Mouse (Mus musculus) hindbrain, embryonic 13.5 days (tissue): Measurements from ENCODE around the gene Rph3a. TPM values are rescaled to one million over a fixed set of nuclear protein-coding genes. Genes with fewer than 3 reads are reported as not detected.
"Not testable (repeated sequence)": the region's sequence is repeated elsewhere in the genome, so short reads cannot be mapped to it uniquely, and the experiment has no call there.

ENCODE experiments used
- ATAC-seq: fragments of 200-750 bp; cut with Nextera tagmentation; 2 replicates; pipeline ENCODE4 v1.8.0; 2017; ENCODE audit warnings: moderate TSS enrichment; ENCODE audit not compliant: low FRiP score
- H3K27ac ChIP-seq: fragments of 300-500 bp; sonication (generic); 2 replicates; pipeline ENCODE4 v1.5.1; 2015; ENCODE audit warnings: inconsistent platforms, mild to moderate bottlenecking, moderate library complexity
- H3K27me3 ChIP-seq: fragments of 300-500 bp; sonication (generic); 2 replicates; pipeline ENCODE4 v1.6.1; 2015; ENCODE audit warnings: mild to moderate bottlenecking, inconsistent platforms
- H3K36me3 ChIP-seq: fragments of 300-500 bp; sonication (generic); 2 replicates; pipeline ENCODE4 v1.6.1; 2015; ENCODE audit warnings: mild to moderate bottlenecking, inconsistent platforms
- H3K4me1 ChIP-seq: fragments of 300-500 bp; sonication (generic); replicated peaks from 2 replicates; pipeline ENCODE4 v1.6.1; 2015; ENCODE audit warnings: inconsistent platforms
- H3K4me2 ChIP-seq: fragments of 300-500 bp; sonication (generic); 2 replicates; pipeline ENCODE4 v1.6.1; 2015; ENCODE audit warnings: inconsistent platforms, mild to moderate bottlenecking, moderate library complexity
- H3K4me3 ChIP-seq: fragments of 300-500 bp; sonication (generic); 2 replicates; pipeline ENCODE4 v1.5.1; 2015; ENCODE audit warnings: mild to moderate bottlenecking, inconsistent platforms
- H3K9ac ChIP-seq: fragments of 300-500 bp; sonication (generic); 2 replicates; pipeline ENCODE4 v1.6.1; 2015; ENCODE audit warnings: mild to moderate bottlenecking, inconsistent platforms
- H3K9me3 ChIP-seq: fragments of 300-500 bp; sonication (generic); 2 replicates; pipeline ENCODE4 v1.6.1; 2016; ENCODE audit warnings: inconsistent platforms
- WGBS: fragments of 180-500 bp; shearing (Covaris S2); methylation state at CpG from one replicate; pipeline ENCODE4 v1.1.7; 2015; 5-methylcytosine and 5-hydroxymethylcytosine counted together
- polyA plus RNA-seq: library from polyadenylated mRNA; unstranded; fragments of >200 nt; fragmentation: Nextera tagmentation; extraction: Ambion mirVana; gene quantifications from 2 replicates; pipeline ENCODE4 v1.2.1, GENCODE M21; 2015

Rph3a gene
- polyA plus RNA-seq, 1 experiment from 2014 or later, result 15.0 TPM

DNA sequence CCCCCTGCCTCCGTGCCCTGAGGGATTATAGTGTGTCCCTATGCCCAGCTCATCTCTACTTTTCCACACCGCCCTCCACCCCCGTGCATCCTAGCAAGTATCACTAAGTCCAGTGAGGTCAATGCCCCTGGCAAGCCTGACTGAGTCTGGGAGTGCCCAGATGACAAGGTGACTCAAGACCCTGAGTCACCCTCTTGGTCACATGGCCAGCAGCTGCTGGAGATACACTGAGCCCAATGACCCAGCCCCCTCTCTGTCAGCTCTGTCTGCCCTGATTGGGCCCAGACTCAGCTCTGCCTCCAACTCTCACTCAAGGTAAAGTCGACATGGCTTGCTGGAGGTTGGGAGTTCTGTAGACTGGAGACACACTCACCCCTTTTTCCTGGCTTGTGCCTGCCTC, 72.1 kb downstream of the Rph3a start:
- Histone ChIP-seq H3K27me3 (peaks cover 4% of the 10 kb centered on the region; the same call in 1 of the 2 replicates), H3K4me3 (no peak overlapping the region)
- no peak for ATAC-seq

DNA sequence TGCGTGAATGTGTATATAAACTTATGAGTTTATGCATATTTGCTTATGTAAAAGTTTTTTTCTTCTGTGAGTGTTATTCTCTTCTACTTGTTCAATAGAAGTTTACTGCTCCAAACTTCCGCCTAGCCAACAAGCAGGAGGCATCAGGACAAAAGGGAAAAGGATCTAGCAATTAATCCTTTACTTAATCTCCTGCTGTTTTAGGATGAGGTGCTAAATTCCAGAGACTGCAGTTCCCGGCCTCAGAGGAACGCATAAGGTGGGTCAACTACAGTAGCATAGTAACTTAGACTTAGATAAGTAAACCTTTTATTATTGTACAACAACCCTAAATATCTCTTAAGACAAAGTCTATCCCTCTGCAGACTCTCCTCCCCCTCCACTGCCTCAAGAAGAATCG, 75.9 kb downstream of the Rph3a start:
- no peaks in the 10 kb centered on the region for H3K36me3 ChIP-seq
- no peaks in the 10 kb centered on the region for H3K4me1 ChIP-seq
- no peak overlapping the region for H3K27ac ChIP-seq
- WGBS, result 26% methylated on average over 5 of the region's 5 CpGs
- no peak overlapping the region for H3K4me3 ChIP-seq
- ATAC-seq, result no peak
- H3K27me3 ChIP-seq, result no peaks in the 10 kb centered on the region
- H3K9me3 ChIP-seq, result 0 out of 2 replicates have a peak, but pooled peaks cover 2% of the 10 kb centered on the region
- no peak overlapping the region for H3K9ac ChIP-seq
- H3K4me2 ChIP-seq, result no peak overlapping the region

More for the DNA sequence above, 72.1 kb downstream of the Rph3a start:
- Histone ChIP-seq H3K27ac (no peak overlapping the region), H3K4me1 (no peaks in the 10 kb centered on the region), H3K4me2 (no peak overlapping the region), H3K9ac (no peak overlapping the region), H3K36me3 (no peaks in the 10 kb centered on the region), H3K9me3 (no peaks in the 10 kb centered on the region)
- WGBS, result 86% methylated on average over 4 of the region's 4 CpGs

DNA sequence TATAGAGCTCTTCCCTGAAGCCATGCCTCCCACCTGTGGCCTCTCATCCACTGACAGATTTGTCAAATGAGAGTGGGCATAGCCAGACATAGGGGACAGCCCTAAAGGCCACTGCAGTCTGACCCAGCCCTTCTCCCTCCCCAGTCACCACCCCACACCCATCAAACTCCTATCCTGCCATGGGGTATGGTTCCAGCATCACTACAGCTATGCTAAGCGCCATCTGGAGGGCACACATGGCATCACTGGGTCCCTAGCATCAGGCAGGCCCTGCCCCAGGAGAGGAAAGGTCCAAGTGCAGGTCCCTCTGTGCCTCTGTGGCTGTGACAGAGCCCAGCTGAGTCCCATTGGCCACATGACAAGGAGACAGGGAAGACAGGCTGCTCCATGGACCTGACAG, 82.9 kb downstream of the Rph3a start:
- WGBS, result 0% methylated on average over 1 of the region's 1 CpGs

DNA sequence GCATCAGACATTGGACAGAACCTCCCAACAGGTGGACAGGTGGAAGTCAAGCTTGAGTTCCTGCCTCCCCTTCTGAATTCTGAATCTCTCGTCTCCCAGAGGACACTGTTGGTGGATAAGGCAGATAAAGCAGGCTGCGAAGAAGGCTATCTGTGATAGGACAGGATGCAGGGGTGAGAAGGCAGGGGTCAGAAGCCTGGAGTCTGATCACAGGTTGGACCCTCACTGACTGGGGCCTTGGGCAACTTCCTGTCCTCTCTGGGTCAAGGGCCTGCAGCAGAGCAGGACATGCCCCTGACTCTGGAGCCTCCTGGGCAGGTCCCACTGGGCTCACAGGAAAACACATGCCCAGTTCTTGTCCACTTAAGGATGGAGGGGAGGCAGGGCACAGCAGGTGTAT, 83.6 kb downstream of the Rph3a start:
- not testable (repeated sequence) for H3K4me1 ChIP-seq, H3K27ac ChIP-seq, ATAC-seq, H3K36me3 ChIP-seq, H3K9me3 ChIP-seq, H3K4me2 ChIP-seq, H3K9ac ChIP-seq, H3K27me3 ChIP-seq, H3K4me3 ChIP-seq
- WGBS, result 71% methylated on average over 2 of the region's 2 CpGs

More for the DNA sequence above, 82.9 kb downstream of the Rph3a start:
- Histone ChIP-seq H3K4me2 (no peak overlapping the region), H3K4me3 (no peak overlapping the region), H3K4me1 (no peaks in the 10 kb centered on the region), H3K27me3 (no peaks in the 10 kb centered on the region), H3K36me3 (no peaks in the 10 kb centered on the region), H3K9me3 (0 out of 2 replicates have a peak, but pooled peaks cover 2% of the 10 kb centered on the region), H3K9ac (no peak overlapping the region), H3K27ac (no peak overlapping the region)
- ATAC-seq, result no peak

DNA sequence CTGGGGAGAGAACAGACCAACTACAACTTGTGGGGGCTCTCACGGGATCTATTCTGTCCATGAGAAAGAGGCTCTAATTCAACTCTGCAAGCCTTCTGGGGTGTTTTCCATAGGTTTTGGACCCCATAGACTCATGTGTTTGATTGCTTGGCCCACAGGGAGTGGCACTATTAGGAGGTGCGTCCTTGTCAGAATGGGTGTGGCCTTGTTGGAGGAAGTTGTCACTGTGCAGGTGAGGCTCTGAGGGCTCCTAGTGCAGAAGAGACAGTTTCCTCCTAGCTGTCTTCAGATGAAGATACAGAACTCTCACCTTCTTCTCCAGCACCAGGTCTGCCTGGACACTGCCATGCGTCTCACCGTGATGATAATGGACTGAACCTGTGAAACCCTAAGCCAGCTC, 85.4 kb downstream of the Rph3a start:
- H3K36me3 ChIP-seq, H3K4me2 ChIP-seq, H3K4me1 ChIP-seq, H3K4me3 ChIP-seq, H3K27me3 ChIP-seq, H3K9me3 ChIP-seq, H3K27ac ChIP-seq, H3K9ac ChIP-seq, ATAC-seq: not testable (repeated sequence)
- 85% methylated on average over 4 of the region's 4 CpGs for WGBS

DNA sequence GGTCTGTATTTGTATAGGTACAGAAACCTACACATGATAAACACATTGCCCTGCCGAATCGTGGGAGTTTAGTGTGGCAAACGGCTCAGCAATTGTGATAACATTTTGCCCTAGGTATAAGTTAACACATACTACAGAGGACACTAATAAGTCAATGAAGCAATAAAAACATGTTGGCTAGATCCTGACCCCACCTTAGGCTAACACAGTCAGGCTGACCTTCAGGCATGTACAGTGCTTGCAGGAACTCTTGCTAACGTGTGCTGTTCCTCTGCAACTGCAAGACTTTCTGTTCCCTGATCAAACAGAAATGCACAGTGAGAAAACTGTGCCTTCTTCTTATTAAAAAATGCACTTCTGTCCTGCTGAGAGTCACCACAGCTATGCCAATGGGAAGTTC, 85.9 kb downstream of the Rph3a start:
- H3K4me2 ChIP-seq, result no peak overlapping the region
- H3K36me3 ChIP-seq, result no peaks in the 10 kb centered on the region
- H3K27ac ChIP-seq, result no peak overlapping the region
- H3K9ac ChIP-seq, result no peak overlapping the region
- H3K4me1 ChIP-seq, result no peaks in the 10 kb centered on the region
- 89% methylated on average over 4 of the region's 4 CpGs for WGBS
- H3K27me3 ChIP-seq, result no peaks in the 10 kb centered on the region
- no peaks in the 10 kb centered on the region for H3K9me3 ChIP-seq
- H3K4me3 ChIP-seq, result no peak overlapping the region
- ATAC-seq, result no peak

DNA sequence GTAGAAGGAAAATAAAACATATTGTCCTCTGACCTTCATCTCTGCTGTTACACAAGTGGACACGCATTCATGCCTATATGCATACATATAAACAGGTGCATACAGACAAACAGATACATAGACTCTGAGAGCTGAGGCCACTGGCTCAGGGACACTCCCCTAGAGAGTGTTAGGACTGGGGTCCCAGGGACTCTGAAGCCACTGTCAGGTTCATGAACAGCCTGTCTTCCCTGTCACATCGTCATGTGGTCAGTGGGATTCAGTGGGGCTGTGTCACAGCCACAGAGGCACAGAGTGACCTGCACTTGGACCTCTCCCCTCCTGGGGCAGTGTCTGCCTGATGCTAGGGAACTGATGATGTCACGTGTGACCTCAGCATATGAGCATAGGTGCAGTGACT, 89.6 kb downstream of the Rph3a start:
- no peak for ATAC-seq
- no peaks in the 10 kb centered on the region for H3K4me1 ChIP-seq
- H3K9ac ChIP-seq, result no peak overlapping the region
- no peaks in the 10 kb centered on the region for H3K36me3 ChIP-seq
- 87% methylated on average over 3 of the region's 3 CpGs for WGBS
- no peaks in the 10 kb centered on the region for H3K27me3 ChIP-seq
- no peak overlapping the region for H3K4me3 ChIP-seq
- no peak overlapping the region for H3K27ac ChIP-seq
- H3K4me2 ChIP-seq, result no peak overlapping the region
- no peaks in the 10 kb centered on the region for H3K9me3 ChIP-seq

DNA sequence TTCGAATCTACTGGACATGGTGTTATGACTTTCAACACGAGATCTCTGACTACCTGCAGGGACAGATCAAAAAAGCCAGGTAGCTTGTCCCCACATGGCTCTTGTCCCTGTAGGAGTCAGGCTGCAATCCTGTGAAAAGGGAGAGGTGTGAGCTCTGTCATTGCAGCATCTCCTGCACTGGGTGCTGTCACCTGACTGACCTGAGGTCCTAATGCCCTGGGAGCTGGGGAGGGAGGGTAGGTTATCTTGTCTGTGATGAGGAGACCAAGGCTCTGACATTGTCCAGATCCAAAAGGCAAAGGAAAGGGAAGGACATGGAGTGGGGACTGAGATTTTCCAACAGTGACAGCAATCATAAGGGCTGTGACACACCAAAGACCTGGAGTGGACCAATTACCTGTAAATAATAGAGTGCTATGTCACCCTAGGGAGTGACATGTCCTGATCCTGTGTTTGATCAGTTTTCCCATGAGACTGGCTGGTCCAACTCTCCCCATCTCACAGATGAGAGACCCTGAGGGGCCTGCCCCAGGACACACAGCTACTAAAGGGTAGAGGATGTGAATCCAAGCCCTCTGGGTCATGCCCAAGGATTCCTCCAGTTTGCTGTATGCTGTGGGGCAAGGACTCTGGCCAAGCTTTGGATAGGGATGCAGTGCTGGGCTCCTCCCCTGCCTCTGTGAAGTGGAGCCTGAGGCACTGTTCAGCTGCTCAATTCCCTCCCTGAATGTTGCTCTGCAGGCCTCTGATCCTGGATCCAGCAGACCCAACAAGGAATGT, 90.5 kb downstream of the Rph3a start:
- not testable (repeated sequence) for H3K4me1 ChIP-seq, H3K9me3 ChIP-seq, H3K4me3 ChIP-seq, H3K9ac ChIP-seq, H3K27me3 ChIP-seq, H3K36me3 ChIP-seq, H3K27ac ChIP-seq, ATAC-seq, H3K4me2 ChIP-seq
- WGBS, result 78% methylated on average over 2 of the region's 2 CpGs

DNA sequence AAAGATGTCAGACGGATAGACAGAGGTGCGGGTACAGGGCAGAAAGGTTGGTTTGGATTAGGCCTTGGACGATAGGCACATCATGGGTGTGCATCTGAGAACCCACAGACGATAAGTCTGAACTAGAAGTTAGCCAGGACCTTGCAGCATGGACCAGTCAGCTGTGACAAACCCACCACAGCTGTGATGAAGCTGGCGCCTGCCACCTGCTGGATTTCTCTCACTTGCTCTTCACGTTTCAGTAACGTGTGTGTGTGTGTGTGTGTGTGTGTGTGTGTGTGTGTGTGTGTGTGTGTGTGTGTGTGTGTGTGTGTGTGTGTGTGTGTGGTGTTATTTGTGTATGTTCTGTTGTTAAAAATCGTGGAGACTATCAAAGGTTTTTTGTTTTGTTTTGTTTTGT, 95.7 kb downstream of the Rph3a start, which contains the start of gene Oas1d:
Gene Oas1d (plus strand): TSS at position 333 of the 400 bp plus-strand sequence.
- not testable (repeated sequence) for H3K9me3 ChIP-seq, H3K27me3 ChIP-seq, H3K4me1 ChIP-seq, H3K9ac ChIP-seq, H3K4me2 ChIP-seq, H3K36me3 ChIP-seq, H3K27ac ChIP-seq, H3K4me3 ChIP-seq, ATAC-seq
- WGBS, result 49% methylated on average over 8 of the region's 8 CpGs

DNA sequence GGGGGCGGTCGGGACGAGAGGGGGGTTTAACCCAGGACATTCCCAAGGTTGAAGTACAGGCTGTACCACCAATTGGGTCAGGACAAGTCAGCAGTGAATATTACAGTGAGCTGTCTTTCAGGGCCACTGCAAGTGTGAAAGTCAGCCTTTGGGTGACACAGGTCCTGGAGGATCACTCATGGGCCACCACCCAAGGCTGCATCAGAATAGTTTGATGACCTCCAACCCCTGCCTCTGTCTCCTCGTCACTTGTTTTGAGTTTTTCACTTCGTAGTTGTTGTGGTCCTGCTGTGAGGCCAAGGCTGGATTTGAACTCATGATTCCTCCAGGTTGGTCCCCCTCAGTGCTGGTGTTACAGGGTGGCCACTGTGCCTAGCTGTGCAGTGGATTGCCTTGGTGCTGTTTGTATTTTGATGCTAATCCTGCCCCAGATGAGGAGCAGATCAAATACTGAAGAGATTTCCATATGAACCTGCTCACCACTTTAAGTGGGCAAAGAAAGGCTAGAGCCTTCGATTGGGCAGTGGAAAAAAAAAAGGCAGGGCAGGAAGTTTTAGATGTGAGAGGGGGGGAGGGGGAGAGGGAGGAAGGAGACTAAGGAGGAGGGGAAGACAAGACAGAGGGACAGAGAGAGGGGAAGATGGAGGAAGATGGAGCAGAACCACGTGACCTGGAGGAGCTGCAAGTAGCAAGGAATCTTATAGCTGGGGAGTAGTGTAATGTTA, 101.5 kb downstream of the Rph3a start:
- Histone ChIP-seq H3K9me3 (no peaks in the 10 kb centered on the region; the same call in 1 of the 2 replicates), H3K27me3 (no peaks in the 10 kb centered on the region), H3K9ac (no peak overlapping the region), H3K4me3 (no peak overlapping the region), H3K4me2 (no peak overlapping the region), H3K4me1 (no peaks in the 10 kb centered on the region), H3K27ac (no peak overlapping the region), H3K36me3 (no peaks in the 10 kb centered on the region)
- WGBS, result 39% methylated on average over 7 of the region's 7 CpGs
- ATAC-seq, result no peak

DNA sequence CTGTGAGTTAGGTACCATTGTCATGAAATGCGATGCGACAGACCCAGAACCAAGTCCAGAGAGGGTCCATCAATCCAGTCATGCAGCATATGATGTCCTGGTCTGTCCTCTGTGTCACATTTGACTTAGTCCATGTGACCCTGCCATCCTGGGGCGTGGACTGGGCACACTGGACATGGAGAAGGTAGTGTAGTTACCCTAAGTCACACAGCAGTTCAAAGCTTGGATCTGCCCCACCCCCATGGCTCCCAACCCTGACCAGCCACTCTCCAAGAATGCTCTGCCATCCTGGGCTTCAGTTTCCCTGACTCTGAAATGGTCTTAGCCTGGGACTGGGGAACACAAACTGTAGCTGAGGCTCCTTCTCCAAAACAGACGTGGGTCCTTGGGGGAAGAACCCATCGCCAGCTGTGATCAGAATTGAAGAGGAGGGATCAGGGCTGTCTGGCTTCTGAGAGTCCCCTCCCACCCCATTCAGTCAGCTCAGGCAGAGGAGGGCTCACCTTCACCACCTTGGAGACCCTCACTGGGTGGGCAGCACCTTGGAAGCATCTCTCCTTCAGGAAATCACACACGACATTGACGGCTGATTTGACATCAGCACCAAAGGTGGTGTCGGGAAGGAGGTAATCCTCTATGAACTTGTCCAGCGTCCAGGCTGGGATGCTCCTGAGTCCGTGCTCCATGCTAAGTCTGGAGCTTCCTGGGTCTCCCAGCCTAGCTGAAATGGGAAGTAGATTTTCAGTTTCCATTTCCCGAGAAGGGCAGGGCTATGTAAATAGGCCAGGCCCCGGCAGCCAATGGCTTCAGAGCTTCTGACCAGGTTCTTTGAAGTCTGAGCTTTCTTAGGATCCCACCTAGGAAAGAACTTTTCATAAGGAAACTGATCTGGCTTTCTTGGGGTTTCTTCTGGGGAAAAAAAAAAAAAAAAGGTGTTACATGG, 102.8 kb downstream of the Rph3a start, which contains the start of gene Oas1a:
Gene Oas1a (minus strand): TSS at position 731 of the 943 bp plus-strand sequence.
- H3K4me1 ChIP-seq, H3K36me3 ChIP-seq, H3K4me2 ChIP-seq, H3K9ac ChIP-seq, ATAC-seq, H3K9me3 ChIP-seq, H3K27me3 ChIP-seq, H3K4me3 ChIP-seq, H3K27ac ChIP-seq: not testable (repeated sequence)
- WGBS, result 40% methylated on average over 9 of the region's 12 CpGs

DNA sequence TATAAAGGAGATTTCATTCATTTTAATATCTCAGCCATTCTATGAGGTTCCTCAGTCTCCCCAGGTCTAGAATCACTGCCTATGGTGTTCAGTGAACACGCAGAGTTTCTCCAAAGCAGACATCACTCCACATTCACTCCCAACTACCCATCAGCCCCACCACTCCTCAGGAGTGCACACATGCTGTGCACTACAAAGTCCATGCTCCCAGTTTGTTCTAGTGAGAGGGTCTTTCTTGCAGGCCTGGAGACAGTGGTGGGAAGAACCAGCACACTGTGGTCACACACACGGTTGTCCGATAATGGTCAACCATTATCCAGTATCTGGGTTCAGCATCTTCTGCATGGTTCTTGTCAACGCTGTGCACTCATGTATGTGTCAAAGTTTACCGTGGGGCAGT, 107.8 kb downstream of the Rph3a start:
- no peaks in the 10 kb centered on the region for H3K36me3 ChIP-seq
- H3K9ac ChIP-seq, result no peak overlapping the region
- no peak overlapping the region for H3K4me3 ChIP-seq
- peaks cover 6% of the 10 kb centered on the region; the same call in 1 of the 2 replicates for H3K9me3 ChIP-seq
- H3K4me2 ChIP-seq, result no peak overlapping the region
- H3K27me3 ChIP-seq, result no peaks in the 10 kb centered on the region
- WGBS, result 96% methylated on average over 5 of the region's 5 CpGs
- H3K27ac ChIP-seq, result no peak overlapping the region
- ATAC-seq, result no peak
- no peaks in the 10 kb centered on the region for H3K4me1 ChIP-seq
